Mouse (Mus musculus) forelimb bud, embryonic 11.5 days (tissue): ENCODE results near the gene Ipmk.
A peak's percentile ranks its signal among the peaks of the same experiment; 100 is the strongest.
"Not testable (repeated sequence)": the region's sequence is repeated elsewhere in the genome, so short reads cannot be mapped to it uniquely, and the experiment has no call there.

Source experiments
- DNase-seq: peaks from one replicate; pipeline ENCODE4 v3.0.0-alpha.2; 2012; ENCODE audit warnings: low read depth, low spot score

Ipmk gene

GRCm38 (mm10) chr10:71422047-71423037 is 74.8 kb downstream of the Ipmk start:
- DNase-seq: peak; percentile 81

GRCm38 (mm10) chr10:71426740-71427139 is 79.2 kb downstream of the Ipmk start:
- DNase-seq: no peak

GRCm38 (mm10) chr10:71427381-71427780 is 79.8 kb downstream of the Ipmk start:
- DNase-seq: no peak

GRCm38 (mm10) chr10:71428246-71428864 is 80.8 kb downstream of the Ipmk start:
- DNase-seq: peak; percentile 57

GRCm38 (mm10) chr10:71430661-71431060 is 83.1 kb downstream of the Ipmk start:
- DNase-seq: no peak

GRCm38 (mm10) chr10:71443086-71443485 is 95.5 kb downstream of the Ipmk start:
- no peak for DNase-seq

- DNase-seq: no peak
These were observed 100.1 kb downstream of the Ipmk start for GRCm38 (mm10) chr10:71447661-71448060.

- DNase-seq: no peak
These were observed 100.7 kb downstream of the Ipmk start for GRCm38 (mm10) chr10:71448284-71448683.

GRCm38 (mm10) chr10:71455355-71455754 is 107.8 kb downstream of the Ipmk start:
- DNase-seq: no peak

- DNase-seq: not testable (repeated sequence)
These were observed 114.8 kb downstream of the Ipmk start for GRCm38 (mm10) chr10:71462371-71462770.

- DNase-seq: no peak
These were observed 116.9 kb downstream of the Ipmk start for GRCm38 (mm10) chr10:71464417-71464816.

GRCm38 (mm10) chr10:71468315-71468714 is 120.8 kb downstream of the Ipmk start:
- DNase-seq: no peak

- no peak for DNase-seq
These were observed 122.2 kb downstream of the Ipmk start for GRCm38 (mm10) chr10:71469751-71470150.

- DNase-seq: no peak
These were observed 124.5 kb downstream of the Ipmk start for GRCm38 (mm10) chr10:71472033-71472432.

GRCm38 (mm10) chr10:71473590-71473989 is 126.0 kb downstream of the Ipmk start:
- no peak for DNase-seq

- no peak for DNase-seq
These were observed 129.0 kb downstream of the Ipmk start for GRCm38 (mm10) chr10:71476471-71477080.

GRCm38 (mm10) chr10:71477147-71477546 is 129.6 kb downstream of the Ipmk start:
- DNase-seq: no peak

- DNase-seq: peak; percentile 84
These were observed 132.2 kb downstream of the Ipmk start for GRCm38 (mm10) chr10:71479700-71480325.
